Mouse (Mus musculus) adrenal gland, adult (tissue): ENCODE measurements around the gene Slc28a2.
"Not testable (repeated sequence)": the region's sequence is repeated elsewhere in the genome, so short reads cannot be mapped to it uniquely, and the experiment has no call there.

Experiments used
- DNase-seq, 2 experiments: peaks; one replicate each; pipeline ENCODE4 v3.0.0; 2022 to 2023; ENCODE audit warnings: low spot score in 1 of 2; ENCODE audit not compliant: inconsistent age in 2 of 2

The Slc28a2 gene

GRCm38 (mm10) chr2:122467351-122468013 is 41.2 kb downstream of the Slc28a2 start:
- peak; percentile 95 to 97 for DNase-seq

GRCm38 (mm10) chr2:122469221-122469620 is 42.9 kb downstream of the Slc28a2 start:
- DNase-seq, result no peak

- DNase-seq, result no peak
These were observed 50.3 kb downstream of the Slc28a2 start for GRCm38 (mm10) chr2:122476585-122476984.

GRCm38 (mm10) chr2:122483787-122484186 is 57.5 kb downstream of the Slc28a2 start:
- DNase-seq, result not testable (repeated sequence)

GRCm38 (mm10) chr2:122484641-122485040 is 58.4 kb downstream of the Slc28a2 start, which contains the start of gene Gm14085:
TSS of gene Gm14085 (plus strand) at chr2:122484941.
- DNase-seq, result no peak

- not testable (repeated sequence) for DNase-seq
These were observed 59.4 kb downstream of the Slc28a2 start for GRCm38 (mm10) chr2:122485654-122486053.

- DNase-seq, result not testable (repeated sequence)
These were observed 59.8 kb downstream of the Slc28a2 start for GRCm38 (mm10) chr2:122486122-122486521.

- no peak for DNase-seq
These were observed 60.4 kb downstream of the Slc28a2 start for GRCm38 (mm10) chr2:122486674-122487073.
